Mouse (Mus musculus): ENCODE measurements at regions not wholly inside any gene's neighbourhood (a gene's known extent, or its start where the extent isn't known, plus 50 kb on each side); places are given as distances from the start of the nearest gene placed in this dataset.
A peak's percentile ranks its signal among the peaks of the same experiment; 100 is the strongest.

- intact Hi-C loops (cut with DNase I), result no loop called here
- DNase-seq (ENCODE audit: low spot score in 2 of 2), result no peak
These were observed 102.4 kb upstream of the Sfrp2 start for GRCm38 (mm10) chr3:83663716-83664115.

- intact Hi-C loops (cut with DNase I), result no loop called here
- DNase-seq (ENCODE audit: low spot score in 2 of 2), result no peak
These were observed 90.0 kb upstream of the Sfrp2 start for GRCm38 (mm10) chr3:83676147-83676546.

- intact Hi-C loops (cut with DNase I), result no loop called here
- no peak for DNase-seq (ENCODE audit: low spot score in 2 of 2)
These were observed 79.5 kb upstream of the Sfrp2 start for GRCm38 (mm10) chr3:83686611-83687010.

- DNase-seq (ENCODE audit: low spot score in 2 of 2), result no peak
- intact Hi-C loops (cut with DNase I), result no loop called here
These were observed 78.6 kb upstream of the Sfrp2 start for GRCm38 (mm10) chr3:83687503-83687902.

- intact Hi-C loops (cut with DNase I), result no loop called here
- peak in 1 of 2 experiments; percentile 34 for DNase-seq (ENCODE audit: low spot score in 2 of 2)
These were observed 76.8 kb upstream of the Sfrp2 start for GRCm38 (mm10) chr3:83689068-83689976.

GRCm38 (mm10) chr3:83694505-83694904, 71.6 kb upstream of the Sfrp2 start:
- no peak for DNase-seq (ENCODE audit: low spot score in 2 of 2)
- intact Hi-C loops (cut with DNase I), result no loop called here

GRCm38 (mm10) chr3:83699751-83700150, 66.4 kb upstream of the Sfrp2 start:
- intact Hi-C loops (cut with DNase I), result loop anchor here (10.0 kb wide), 1 partner anchor 415 kb away; no protein-coding TSS in a partner anchor
- DNase-seq (ENCODE audit: low spot score in 2 of 2), result no peak

GRCm38 (mm10) chr3:83701075-83701474, 65.0 kb upstream of the Sfrp2 start:
- intact Hi-C loops (cut with DNase I), result loop anchor here (10.0 kb wide), 1 partner anchor 416 kb away; no protein-coding TSS in a partner anchor
- peak; percentile 24 to 39 for DNase-seq (ENCODE audit: low spot score in 2 of 2)

- intact Hi-C loops (cut with DNase I), result loop anchor here (10.0 kb wide), 1 partner anchor 420 kb away; no protein-coding TSS in a partner anchor
These were observed 61.6 kb upstream of the Sfrp2 start for GRCm38 (mm10) chr3:83704559-83704958.

GRCm38 (mm10) chr3:83705253-83705652, 60.9 kb upstream of the Sfrp2 start:
- intact Hi-C loops (cut with DNase I), result loop anchor here (10.0 kb wide), 1 partner anchor 420 kb away; no protein-coding TSS in a partner anchor
- DNase-seq (ENCODE audit: low spot score in 2 of 2), result no peak

More at GRCm38 (mm10) chr3:83704559-83704958, 61.6 kb upstream of the Sfrp2 start:
- DNase-seq (ENCODE audit: low spot score in 2 of 2), result no peak

- DNase-seq (ENCODE audit: low spot score in 2 of 2), result no peak
- intact Hi-C loops (cut with DNase I), result loop anchor here (10.0 kb wide), 1 partner anchor 422 kb away; no protein-coding TSS in a partner anchor
These were observed 59.4 kb upstream of the Sfrp2 start for GRCm38 (mm10) chr3:83706531-83707243.

GRCm38 (mm10) chr3:83707278-83707677, 58.8 kb upstream of the Sfrp2 start:
- no peak for DNase-seq (ENCODE audit: low spot score in 2 of 2)
- intact Hi-C loops (cut with DNase I), result loop anchor here (10.0 kb wide), 1 partner anchor 422 kb away; no protein-coding TSS in a partner anchor

- intact Hi-C loops (cut with DNase I), result loop anchor here (10.0 kb wide), 1 partner anchor 424 kb away; no protein-coding TSS in a partner anchor
- no peak for DNase-seq (ENCODE audit: low spot score in 2 of 2)
These were observed 57.1 kb upstream of the Sfrp2 start for GRCm38 (mm10) chr3:83708973-83709372.

- DNase-seq (ENCODE audit: low spot score in 2 of 2), result no peak
- intact Hi-C loops (cut with DNase I), result loop anchor here (10.0 kb wide), 1 partner anchor 425 kb away; no protein-coding TSS in a partner anchor
These were observed 56.6 kb upstream of the Sfrp2 start for GRCm38 (mm10) chr3:83709531-83709930.

GRCm38 (mm10) chr3:83710995-83711541, 55.1 kb upstream of the Sfrp2 start:
- no peak for DNase-seq (ENCODE audit: low spot score in 2 of 2)
- intact Hi-C loops (cut with DNase I), result no loop called here

- no peak for DNase-seq (ENCODE audit: low spot score in 2 of 2)
- intact Hi-C loops (cut with DNase I), result no loop called here
These were observed 53.8 kb upstream of the Sfrp2 start for GRCm38 (mm10) chr3:83712355-83712754.

GRCm38 (mm10) chr3:83714572-83714971, 51.5 kb upstream of the Sfrp2 start:
- intact Hi-C loops (cut with DNase I), result no loop called here
- no peak for DNase-seq (ENCODE audit: low spot score in 2 of 2)

Data from left cerebral cortex, postnatal 14 days (tissue).